Mouse (Mus musculus) CH12.LX (cell line): Measurements from ENCODE around the gene Nfu1. TPM values are rescaled to one million over a fixed set of nuclear protein-coding genes. Genes with fewer than 3 reads are reported as not detected.
A peak's percentile ranks its signal among the peaks of the same experiment; 100 is the strongest.

Experiments used
- DNase-seq: peaks from one replicate; pipeline ENCODE4 v3.0.0-alpha.2; 2013; ENCODE audit errors: extremely low read depth
- H3K27ac ChIP-seq: 2 replicates; pipeline ENCODE4 v1.5.1; 2012; ENCODE audit warnings: low read depth, mild to moderate bottlenecking, control low read depth, moderate library complexity; ENCODE audit not compliant: insufficient read depth
- H3K27me3 ChIP-seq: replicated peaks from 2 replicates; pipeline ENCODE3; 2012; ENCODE audit warnings: inconsistent platforms
- H3K36me3 ChIP-seq, 2 experiments: replicated peaks in 1 of 2; 2 replicates each; pipeline versions ENCODE3 to v1.6.1; 2012; ENCODE audit warnings: inconsistent platforms in 1 of 2, low read length in 1 of 2, mild to moderate bottlenecking in 1 of 2, mixed read lengths in 1 of 2, moderate library complexity in 1 of 2; ENCODE audit not compliant: control insufficient read depth in 1 of 2, insufficient read depth in 1 of 2
- H3K4me1 ChIP-seq, 2 experiments: 2 replicates each; pipeline ENCODE4 v1.6.1; 2012; ENCODE audit warnings: inconsistent platforms in 1 of 2, moderate library complexity in 1 of 2; ENCODE audit not compliant: insufficient read depth in 2 of 2, control insufficient read depth in 1 of 2
- H3K4me2 ChIP-seq: 2 replicates; pipeline ENCODE4 v1.6.1; 2012; ENCODE audit warnings: low read depth, mild to moderate bottlenecking, control low read depth; ENCODE audit not compliant: poor library complexity, insufficient read depth, severe bottlenecking
- H3K4me3 ChIP-seq, 3 experiments: fragments of 150-350 bp in 1 of 3; sonication (generic) in 1 of 3; replicated peaks in 1 of 3; 2 replicates each; pipeline versions ENCODE3 to v1.5.1; 2011 to 2012; ENCODE audit warnings: low read depth in 2 of 3, low read length in 2 of 3, mild to moderate bottlenecking in 2 of 3, moderate library complexity in 2 of 3, control low read depth in 1 of 3, improper control_type of control experiment in 1 of 3, inconsistent platforms in 1 of 3, mixed read lengths in 1 of 3; ENCODE audit not compliant: poor library complexity in 1 of 3
- H3K79me2 ChIP-seq: replicated peaks from 2 replicates; pipeline ENCODE4 v1.6.1; 2012; ENCODE audit warnings: mild to moderate bottlenecking, moderate library complexity; ENCODE audit not compliant: control insufficient read depth, poor library complexity, insufficient read depth, severe bottlenecking; ENCODE audit errors: extremely low read depth
- H3K9ac ChIP-seq: 2 replicates; pipeline ENCODE4 v1.6.1; 2012; ENCODE audit warnings: low read depth, mild to moderate bottlenecking, control low read depth, moderate library complexity; ENCODE audit not compliant: insufficient read depth
- H3K9me3 ChIP-seq: replicated peaks from 2 replicates; pipeline ENCODE3; 2012; ENCODE audit warnings: low read length, inconsistent platforms, mixed read lengths
- BHLHE40 ChIP-seq: IDR thresholded peaks from 2 replicates; pipeline ENCODE4 v1.6.1; 2011; ENCODE audit warnings: mild to moderate bottlenecking, low read depth, low read length, improper control_type of control experiment
- CHD1 ChIP-seq: IDR thresholded peaks from 2 replicates; pipeline ENCODE4 v1.6.1; 2012; ENCODE audit warnings: low read depth, low read length, improper control_type of control experiment, inconsistent platforms
- CHD2 ChIP-seq: IDR thresholded peaks from 2 replicates; pipeline ENCODE4 v1.6.1; 2011; ENCODE audit warnings: low read length, improper control_type of control experiment
- ELF1 ChIP-seq: IDR thresholded peaks from 2 replicates; pipeline ENCODE4 v1.6.1; 2014; ENCODE audit warnings: low read depth, mild to moderate bottlenecking, inconsistent platforms, low read length, improper control_type of control experiment
- EP300 ChIP-seq: IDR thresholded peaks from 2 replicates; pipeline ENCODE4 v1.6.1; 2011; ENCODE audit warnings: low read length, improper control_type of control experiment
- ETS1 ChIP-seq: conservative IDR thresholded peaks from 2 replicates; pipeline ENCODE4 v1.6.1; 2012; ENCODE audit warnings: low read depth, mild to moderate bottlenecking, inconsistent platforms, low read length, improper control_type of control experiment, moderate library complexity
- GABPA ChIP-seq: IDR thresholded peaks from 2 replicates; pipeline ENCODE4 v1.6.1; 2012; ENCODE audit warnings: low read depth, low read length, improper control_type of control experiment, inconsistent platforms; ENCODE audit not compliant: insufficient replicate concordance
- HCFC1 ChIP-seq: IDR thresholded peaks from 2 replicates; pipeline ENCODE4 v1.6.1; 2012; ENCODE audit warnings: low read depth, mild to moderate bottlenecking, inconsistent platforms, low read length, improper control_type of control experiment
- JUN ChIP-seq: IDR thresholded peaks from 2 replicates; pipeline ENCODE4 v1.6.1; 2011; ENCODE audit warnings: low read depth, mild to moderate bottlenecking, low read length, improper control_type of control experiment, moderate library complexity; ENCODE audit not compliant: insufficient read depth
- JUND ChIP-seq: conservative IDR thresholded peaks from 2 replicates; pipeline ENCODE4 v1.6.1; 2011; ENCODE audit warnings: low read depth, low read length, improper control_type of control experiment
- KAT2A ChIP-seq: IDR thresholded peaks from 2 replicates; pipeline ENCODE4 v1.6.1; 2012; ENCODE audit warnings: low read length, improper control_type of control experiment, inconsistent platforms; ENCODE audit not compliant: insufficient replicate concordance
- MAFK ChIP-seq: IDR thresholded peaks from 2 replicates; pipeline ENCODE4 v1.6.1; 2011; ENCODE audit warnings: low read length, improper control_type of control experiment; ENCODE audit not compliant: insufficient replicate concordance
- MAZ ChIP-seq: IDR thresholded peaks from 2 replicates; pipeline ENCODE4 v1.6.1; 2012; ENCODE audit warnings: low read depth, mild to moderate bottlenecking, inconsistent platforms, low read length, improper control_type of control experiment, moderate library complexity
- MEF2A ChIP-seq: IDR thresholded peaks from 2 replicates; pipeline ENCODE4 v1.6.1; 2014; ENCODE audit warnings: low read depth, mild to moderate bottlenecking, inconsistent platforms, low read length, improper control_type of control experiment, borderline replicate concordance
- MXI1 ChIP-seq: IDR thresholded peaks from 2 replicates; pipeline ENCODE4 v1.6.1; 2011; ENCODE audit warnings: mild to moderate bottlenecking, low read depth, low read length, improper control_type of control experiment
- MYC ChIP-seq: IDR thresholded peaks from 2 replicates; pipeline ENCODE4 v1.6.1; 2011; ENCODE audit warnings: low read depth, mild to moderate bottlenecking, improper control_type of control experiment, low read length
- NELFE ChIP-seq: IDR thresholded peaks from 2 replicates; pipeline ENCODE4 v1.6.1; 2011; ENCODE audit warnings: low read depth, low read length, improper control_type of control experiment
- NRF1 ChIP-seq: IDR thresholded peaks from 2 replicates; pipeline ENCODE4 v1.6.1; 2014; ENCODE audit warnings: low read depth, mild to moderate bottlenecking, inconsistent platforms, low read length, improper control_type of control experiment, moderate library complexity
- PAX5 ChIP-seq: IDR thresholded peaks from 2 replicates; pipeline ENCODE4 v1.6.1; 2012; ENCODE audit warnings: low read length, inconsistent platforms, mixed read lengths
- POLR2A ChIP-seq: IDR thresholded peaks from 2 replicates; pipeline ENCODE4 v1.6.1; 2011; ENCODE audit warnings: low read depth, mild to moderate bottlenecking, improper control_type of control experiment, low read length
- POLR2AphosphoS2 ChIP-seq: IDR thresholded peaks from 2 replicates; pipeline ENCODE4 v1.6.1; 2011; ENCODE audit warnings: low read depth, low read length, improper control_type of control experiment
- RAD21 ChIP-seq: IDR thresholded peaks from 2 replicates; pipeline ENCODE4 v1.6.1; 2011; ENCODE audit warnings: low read depth, mild to moderate bottlenecking, low read length, improper control_type of control experiment, moderate library complexity
- SIN3A ChIP-seq: IDR thresholded peaks from 2 replicates; pipeline ENCODE4 v1.6.1; 2012; ENCODE audit warnings: low read length, improper control_type of control experiment, inconsistent platforms
- SMC3 ChIP-seq: IDR thresholded peaks from 2 replicates; pipeline ENCODE4 v1.6.1; 2011; ENCODE audit warnings: low read depth, low read length, improper control_type of control experiment
- TBP ChIP-seq: conservative IDR thresholded peaks from 2 replicates; pipeline ENCODE4 v1.6.1; 2011; ENCODE audit warnings: low read depth, low read length, improper control_type of control experiment
- TCF12 ChIP-seq: IDR thresholded peaks from 2 replicates; pipeline ENCODE4 v1.6.1; 2014; ENCODE audit warnings: low read depth, mild to moderate bottlenecking, inconsistent platforms, low read length, improper control_type of control experiment
- USF1 ChIP-seq: IDR thresholded peaks from 2 replicates; pipeline ENCODE4 v1.6.1; 2014; ENCODE audit warnings: low read depth, mild to moderate bottlenecking, inconsistent platforms, low read length, improper control_type of control experiment
- USF2 ChIP-seq: conservative IDR thresholded peaks from 2 replicates; pipeline ENCODE4 v1.6.1; 2011; ENCODE audit warnings: low read depth, low read length, improper control_type of control experiment
- ZC3H11A ChIP-seq: IDR thresholded peaks from 2 replicates; pipeline ENCODE4 v1.6.1; 2012; ENCODE audit warnings: low read depth, mild to moderate bottlenecking, inconsistent platforms, low read length, improper control_type of control experiment
- ZKSCAN1 ChIP-seq: IDR thresholded peaks from 2 replicates; pipeline ENCODE4 v1.6.1; 2012; ENCODE audit warnings: low read depth, inconsistent platforms, low read length, improper control_type of control experiment, borderline replicate concordance
- ZNF384 ChIP-seq: IDR thresholded peaks from 2 replicates; pipeline ENCODE4 v1.6.1; 2012; ENCODE audit warnings: low read depth, low read length, improper control_type of control experiment, inconsistent platforms
- dilution Hi-C: fragments of 300-500 bp; cut with MboI; formaldehyde crosslinking; loops from 2 replicates; pipeline ENCODE4 v1.14.3; 2020; ENCODE audit warnings: low sequenced_read_pairs; ENCODE audit not compliant: extremely low pct_unique_long_range_greater_than_20kb, extremely low pct_ligation_motif_present
- in situ Hi-C: fragments of 300-500 bp; cut with MboI; formaldehyde crosslinking; loops from 3 replicates; pipeline ENCODE4 v1.14.3; 2019; ENCODE audit warnings: low sequenced_read_pairs, low pct_ligation_motif_present, low pct_unique_long_range_greater_than_20kb, mixed read lengths
- polyA plus RNA-seq: library from polyadenylated mRNA; unstranded; fragments of >175 nt; gene quantifications from 2 replicates; pipeline ENCODE4 v1.2.1, GENCODE M21; 2012; ENCODE audit warnings: low read depth; ENCODE audit not compliant: insufficient read length
- total RNA-seq, 2 experiments: library from RNA; depleted of rRNA; stranded (reverse); fragments of 300-350 nt in 1 of 2; fragments of >200 nt in 1 of 2; gene quantifications; 2 replicates each; pipeline ENCODE4 v1.2.3; 2012 to 2014

The Nfu1 gene
- total and polyA plus RNA-seq, 3 experiments: 109 to 195 (median 133) TPM

DNA sequence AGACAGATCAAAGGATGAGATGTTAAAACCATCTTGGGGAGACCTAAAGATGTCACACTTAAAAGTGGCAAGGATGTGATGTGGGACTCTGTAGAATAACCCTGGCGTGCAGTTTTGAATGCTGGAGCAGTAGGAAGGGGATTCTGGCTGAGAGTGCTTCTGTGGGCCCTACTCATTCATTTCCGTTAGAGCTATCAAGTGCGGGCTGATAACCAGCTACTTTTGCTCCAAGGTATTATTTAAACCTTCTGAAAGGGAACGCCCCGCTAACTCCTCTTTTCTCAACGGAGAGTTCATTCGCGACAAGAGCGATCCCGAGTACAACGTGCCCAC lies 32.9 kb downstream of the Nfu1 start:
- dilution Hi-C loops (no loop called here), in situ Hi-C loops (no loop called here)
- no peaks in the 10 kb centered on the region for H3K27me3 ChIP-seq
- peak overlapping the region; percentile 93 for H3K27ac ChIP-seq
- peak overlapping the region; percentile 81 to 99 (median 95) for H3K4me3 ChIP-seq
- TF ChIP-seq NRF1 (peak; percentile 72), MYC (0 out of 2 replicates have a peak, but pooled peaks have one; percentile 44), NELFE (no peak)
- H3K4me2 ChIP-seq: peak overlapping the region; percentile 68
- peaks cover 2% of the 10 kb centered on the region for H3K9me3 ChIP-seq
- H3K79me2 ChIP-seq: peaks cover 22% of the 10 kb centered on the region
- DNase-seq: no peak
- peak overlapping the region; percentile 47 for H3K9ac ChIP-seq
- peaks cover 0 to 4% of the 10 kb centered on the region in 2 experiments for H3K36me3 ChIP-seq
- peaks cover 4 to 50% of the 10 kb centered on the region in 2 experiments; a peak in 3 of 4 replicates for H3K4me1 ChIP-seq

DNA sequence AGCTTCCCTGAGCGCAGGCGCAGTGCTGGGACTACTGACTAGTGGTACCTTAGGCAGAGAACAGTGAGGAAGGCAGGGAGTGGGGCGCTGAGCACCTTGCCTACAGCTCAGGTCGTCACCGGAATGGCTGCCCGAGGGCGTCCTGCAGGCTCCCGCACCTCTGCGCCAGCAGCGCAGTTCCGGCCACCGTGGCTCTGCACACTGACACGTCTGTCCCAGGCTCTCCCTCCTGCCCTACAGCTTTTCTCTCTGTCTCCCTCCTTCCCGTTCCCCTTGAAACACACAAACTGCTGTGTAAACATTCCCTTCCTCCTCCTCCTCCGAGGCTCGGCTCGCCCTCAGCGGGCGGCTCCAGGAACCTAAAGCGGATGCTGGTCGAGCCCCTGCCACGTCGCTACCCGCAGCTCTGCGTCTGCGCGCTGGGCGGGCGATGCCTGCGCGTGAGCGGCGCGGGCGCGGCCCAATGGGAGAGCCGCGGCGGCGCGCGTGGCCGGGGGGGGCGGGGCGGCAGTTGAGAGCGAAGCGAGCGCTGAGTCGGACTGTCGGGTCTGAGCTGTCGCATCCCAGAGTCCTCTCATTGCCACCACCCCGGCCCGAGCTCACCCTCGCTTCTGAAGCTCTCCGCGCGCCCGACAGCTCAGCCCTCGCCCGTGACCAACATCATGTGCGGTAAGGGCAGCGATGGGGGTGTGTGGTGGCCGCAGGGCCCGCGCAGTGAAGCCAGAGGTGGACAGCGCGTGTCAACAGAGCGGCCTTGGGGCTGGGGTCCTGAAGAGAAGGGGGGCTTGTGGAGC lies 33.5 kb downstream of the Nfu1 start, which contains the start of gene Gfpt1:
Gene Gfpt1 (plus strand): TSS at position 510 of the 794 bp plus-strand sequence.
- Histone ChIP-seq H3K27me3 (no peaks in the 10 kb centered on the region), H3K4me1 (peaks cover 4 to 50% of the 10 kb centered on the region in 2 experiments; a peak in 3 of 4 replicates), H3K27ac (peak within 1 kb of the TSS; percentile 93), H3K4me3 (peak within 1 kb of the TSS; percentile 88 to 99 (median 95)), H3K36me3 (peaks cover 0 to 8% of the 10 kb centered on the region in 2 experiments), H3K79me2 (peaks cover 24% of the 10 kb centered on the region), H3K9ac (peak within 1 kb of the TSS; percentile 67), H3K9me3 (no peaks in the 10 kb centered on the region), H3K4me2 (peak within 1 kb of the TSS; percentile 96)
- in situ Hi-C loops: no loop called here
- dilution Hi-C loops: no loop called here
- peak; percentile 90 for DNase-seq
- peak; percentile 77; the same call in 1 of the 2 replicates for TF ChIP-seq MXI1
- TF ChIP-seq PAX5: no peak
- TF ChIP-seq MAZ: no peak
- TF ChIP-seq HCFC1: peak; percentile 39
- TF ChIP-seq EP300: no peak
- TF ChIP-seq CHD2: peak; percentile 52; the same call in 1 of the 2 replicates
- no peak for TF ChIP-seq ZNF384
- no peak for TF ChIP-seq ZC3H11A
- TF ChIP-seq ELF1: peak; percentile 61
- peak; percentile 62 for TF ChIP-seq TBP
- TF ChIP-seq RAD21: no peak
- peak; percentile 90 for TF ChIP-seq TCF12
- TF ChIP-seq ZKSCAN1: no peak
- TF ChIP-seq BHLHE40: peak; percentile 67
- TF ChIP-seq GABPA: no peak
- peak; percentile 1; the same call in 1 of the 2 replicates for TF ChIP-seq MYC
- TF ChIP-seq POLR2AphosphoS2: peak; percentile 93
- TF ChIP-seq ETS1: no peak
- TF ChIP-seq CHD1: no peak
- no peak for TF ChIP-seq SMC3
- TF ChIP-seq KAT2A: 0 out of 2 replicates have a peak, but pooled peaks have one; percentile 46
- peak; percentile 94 for TF ChIP-seq NELFE
- TF ChIP-seq MEF2A: peak; percentile 42; the same call in 1 of the 2 replicates
- no peak for TF ChIP-seq MAFK
- TF ChIP-seq USF1: peak; percentile 73
- TF ChIP-seq NRF1: peak; percentile 89
- TF ChIP-seq POLR2A: peak; percentile 97
- no peak for TF ChIP-seq USF2
- TF ChIP-seq JUN: no peak
- peak; percentile 73 for TF ChIP-seq SIN3A
- no peak for TF ChIP-seq JUND
